Mouse (Mus musculus): ENCODE measurements at regions not wholly inside any gene's neighbourhood (a gene's known extent, or its start where the extent isn't known, plus 50 kb on each side); places are given as distances from the start of the nearest gene placed in this dataset.

DNA sequence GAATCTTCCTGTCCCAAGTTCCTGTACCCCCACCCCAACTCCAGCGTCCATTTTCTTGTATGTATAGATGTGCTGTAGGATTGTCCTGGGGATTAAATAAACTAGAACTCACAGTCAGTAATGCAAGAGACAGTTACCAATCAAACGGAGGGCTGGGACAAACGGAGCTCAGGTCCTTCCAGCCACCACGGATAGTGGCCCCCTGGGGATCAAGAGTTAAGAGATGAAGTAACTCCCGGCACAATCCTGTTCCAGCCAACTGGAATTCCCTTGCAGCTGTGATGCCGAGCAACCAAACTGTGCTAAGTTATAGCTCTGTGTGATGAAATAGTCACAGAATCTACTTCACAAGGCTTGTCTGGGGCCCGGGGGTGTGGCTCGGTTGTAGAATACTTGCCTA lies 67.4 kb upstream of the Cpsf6 start:
- Histone ChIP-seq H3K27ac (ENCODE audit: low read depth) (no peak overlapping the region), H3K4me3 (ENCODE audit: low read depth, low read length) (no peak overlapping the region), H3K9me3 (ENCODE audit: control insufficient read depth, low read length) (no peaks in the 10 kb centered on the region), H3K36me3 (ENCODE audit: control insufficient read depth, insufficient read depth, low read length) (no peaks in the 10 kb centered on the region), H3K4me1 (replicated peaks; ENCODE audit: control insufficient read depth, insufficient read depth, low read length) (no peaks in the 10 kb centered on the region), H3K4me2 (ENCODE audit: low read length) (no peak overlapping the region), H3K9ac (ENCODE audit: low read length) (no peak overlapping the region), H3K27me3 (replicated peaks; ENCODE audit: control insufficient read depth, insufficient read depth, low read length) (no peaks in the 10 kb centered on the region)
- DNase-seq (ENCODE audit: low spot score) (no peak), ATAC-seq (replicated peaks; ENCODE audit: low FRiP score, low TSS enrichment, low read depth) (no peak)
- WGBS = 77% methylated on average over 8 of the region's 8 CpGs

DNA sequence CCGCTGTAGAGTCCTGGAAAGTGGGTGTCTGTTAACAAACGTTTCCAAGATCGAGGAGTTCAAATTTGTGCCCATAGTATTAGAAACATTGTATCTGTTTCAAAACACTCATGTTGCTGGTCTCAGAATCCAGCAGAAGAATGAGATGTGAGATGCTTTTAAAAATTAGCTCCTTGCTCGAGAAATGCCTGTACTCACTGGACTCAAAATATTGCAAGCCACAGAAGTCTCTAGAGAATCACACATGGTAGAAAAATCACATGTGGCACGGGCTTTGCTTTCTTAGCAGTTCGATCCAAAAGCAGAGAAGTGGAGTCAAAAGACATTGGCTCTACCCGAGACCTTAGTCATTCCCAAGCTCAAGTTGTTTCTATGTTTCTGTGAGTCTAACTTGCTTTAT lies 67.0 kb upstream of the Cpsf6 start:
- no peak overlapping the region for H3K4me3 ChIP-seq (ENCODE audit: low read depth, low read length)
- H3K9ac ChIP-seq (ENCODE audit: low read length) = no peak overlapping the region
- DNase-seq (ENCODE audit: low spot score) (no peak), ATAC-seq (replicated peaks; ENCODE audit: low FRiP score, low TSS enrichment, low read depth) (no peak)
- no peak overlapping the region for H3K4me2 ChIP-seq (ENCODE audit: low read length)
- no peaks in the 10 kb centered on the region for H3K36me3 ChIP-seq (ENCODE audit: control insufficient read depth, insufficient read depth, low read length)
- no peaks in the 10 kb centered on the region for H3K27me3 ChIP-seq (replicated peaks; ENCODE audit: control insufficient read depth, insufficient read depth, low read length)
- 85% methylated on average over 7 of the region's 7 CpGs for WGBS
- H3K27ac ChIP-seq (ENCODE audit: low read depth) = no peak overlapping the region
- no peaks in the 10 kb centered on the region for H3K9me3 ChIP-seq (ENCODE audit: control insufficient read depth, low read length)
- H3K4me1 ChIP-seq (replicated peaks; ENCODE audit: control insufficient read depth, insufficient read depth, low read length) = no peaks in the 10 kb centered on the region

DNA sequence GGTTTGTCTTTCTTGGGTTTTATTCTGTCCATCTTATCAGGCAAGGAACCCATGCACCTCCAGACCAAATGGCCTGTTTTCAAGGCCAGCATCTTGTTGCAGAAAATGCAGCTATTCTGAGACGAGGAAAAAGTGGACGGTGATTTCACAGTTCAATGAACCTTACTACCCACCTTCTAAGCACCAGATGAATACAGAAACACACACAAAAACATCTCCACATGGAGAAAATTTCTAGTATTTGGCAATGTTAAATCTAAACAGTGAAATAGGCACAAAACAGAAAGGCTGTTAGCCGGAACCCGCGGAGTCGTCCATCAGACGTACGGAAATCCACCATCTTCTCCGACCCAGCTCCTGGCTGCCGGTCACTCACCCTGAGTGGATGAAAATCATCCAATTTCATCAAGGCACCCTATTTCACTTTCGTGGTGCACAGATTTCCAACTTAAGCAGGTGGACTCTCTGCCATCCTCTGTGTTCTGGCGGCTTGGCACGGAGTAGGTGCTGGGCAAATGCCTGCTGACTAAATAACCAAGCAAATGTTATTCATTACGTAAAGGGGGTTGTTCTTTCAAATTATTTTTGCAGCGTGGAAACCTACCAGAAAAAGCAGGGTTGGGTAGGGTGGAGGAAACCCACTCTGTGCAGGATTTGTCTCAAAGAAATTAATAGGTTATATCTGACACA lies 66.1 kb upstream of the Cpsf6 start:
- Histone ChIP-seq H3K4me1 (replicated peaks; ENCODE audit: control insufficient read depth, insufficient read depth, low read length) (no peaks in the 10 kb centered on the region), H3K4me2 (ENCODE audit: low read length) (no peak overlapping the region), H3K27ac (ENCODE audit: low read depth) (no peak overlapping the region), H3K9ac (ENCODE audit: low read length) (no peak overlapping the region), H3K27me3 (replicated peaks; ENCODE audit: control insufficient read depth, insufficient read depth, low read length) (no peaks in the 10 kb centered on the region), H3K9me3 (ENCODE audit: control insufficient read depth, low read length) (no peaks in the 10 kb centered on the region), H3K36me3 (ENCODE audit: control insufficient read depth, insufficient read depth, low read length) (no peaks in the 10 kb centered on the region), H3K4me3 (ENCODE audit: low read depth, low read length) (no peak overlapping the region)
- DNase-seq (ENCODE audit: low spot score) = no peak
- 92% methylated on average over 15 of the region's 15 CpGs for WGBS
- no peak for ATAC-seq (replicated peaks; ENCODE audit: low FRiP score, low TSS enrichment, low read depth)

DNA sequence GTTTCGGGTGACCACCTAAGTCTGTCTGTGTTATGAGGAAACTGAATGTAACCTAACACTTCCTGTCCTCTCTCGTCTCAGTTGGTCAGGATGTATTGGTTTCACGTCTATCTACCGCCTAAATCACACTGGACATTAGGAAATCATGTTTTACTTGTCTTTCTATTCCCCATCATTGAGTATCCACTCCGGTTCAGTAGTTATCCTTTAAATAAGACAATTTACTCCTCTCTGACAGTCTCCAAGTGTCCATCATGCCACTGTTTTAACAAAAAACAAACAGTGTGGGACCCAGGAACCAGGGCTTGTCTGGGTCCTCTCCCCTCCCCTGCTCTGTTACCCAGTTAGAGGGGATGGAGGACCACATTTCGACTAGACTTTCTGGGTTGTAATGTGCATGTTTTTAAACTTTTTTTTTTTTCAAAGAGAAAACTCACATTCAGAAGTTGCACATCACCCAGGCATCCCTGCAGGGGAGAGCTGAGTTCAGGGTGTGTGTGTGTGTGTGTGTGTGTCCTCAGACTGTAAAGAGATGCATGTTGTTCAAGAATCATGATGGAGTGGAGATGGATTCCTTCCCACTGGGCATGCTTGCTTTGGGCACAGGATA lies 65.5 kb upstream of the Cpsf6 start:
- no peak overlapping the region for H3K27ac ChIP-seq (ENCODE audit: low read depth)
- no peak overlapping the region for H3K4me2 ChIP-seq (ENCODE audit: low read length)
- WGBS = 41% methylated on average over 6 of the region's 6 CpGs

DNA sequence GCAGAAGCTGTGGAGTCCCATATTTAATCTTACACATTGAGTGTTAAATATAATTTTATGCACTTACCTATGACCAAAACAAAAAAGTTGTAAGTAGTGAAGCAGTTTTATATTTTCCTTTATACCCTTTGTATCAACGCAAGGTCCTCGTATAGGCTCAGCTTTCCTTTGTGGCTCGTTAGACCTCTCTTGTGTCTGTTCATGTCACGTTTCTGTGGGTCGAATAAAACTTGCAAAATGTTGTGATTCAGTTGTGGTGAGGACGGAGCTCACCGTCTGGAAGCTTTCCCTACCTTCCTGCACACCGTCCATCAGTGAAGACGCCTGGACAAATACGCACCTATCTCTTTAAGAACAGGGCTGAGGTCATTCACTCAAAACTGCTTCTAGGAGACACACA lies 64.9 kb upstream of the Cpsf6 start:
- 76% methylated on average over 10 of the region's 10 CpGs for WGBS
- H3K4me3 ChIP-seq (ENCODE audit: low read depth, low read length) = no peak overlapping the region
- H3K9me3 ChIP-seq (ENCODE audit: control insufficient read depth, low read length) = no peaks in the 10 kb centered on the region
- no peaks in the 10 kb centered on the region for H3K27me3 ChIP-seq (replicated peaks; ENCODE audit: control insufficient read depth, insufficient read depth, low read length)
- H3K4me1 ChIP-seq (replicated peaks; ENCODE audit: control insufficient read depth, insufficient read depth, low read length) = no peaks in the 10 kb centered on the region
- DNase-seq (ENCODE audit: low spot score) (no peak), ATAC-seq (replicated peaks; ENCODE audit: low FRiP score, low TSS enrichment, low read depth) (no peak)
- H3K4me2 ChIP-seq (ENCODE audit: low read length) = no peak overlapping the region
- H3K36me3 ChIP-seq (ENCODE audit: control insufficient read depth, insufficient read depth, low read length) = no peaks in the 10 kb centered on the region
- H3K9ac ChIP-seq (ENCODE audit: low read length) = no peak overlapping the region
- no peak overlapping the region for H3K27ac ChIP-seq (ENCODE audit: low read depth)

More for the DNA sequence above, 65.5 kb upstream of the Cpsf6 start:
- no peaks in the 10 kb centered on the region for H3K36me3 ChIP-seq (ENCODE audit: control insufficient read depth, insufficient read depth, low read length)
- H3K27me3 ChIP-seq (replicated peaks; ENCODE audit: control insufficient read depth, insufficient read depth, low read length) = no peaks in the 10 kb centered on the region
- H3K4me1 ChIP-seq (replicated peaks; ENCODE audit: control insufficient read depth, insufficient read depth, low read length) = no peaks in the 10 kb centered on the region
- no peak for ATAC-seq (replicated peaks; ENCODE audit: low FRiP score, low TSS enrichment, low read depth)
- H3K9ac ChIP-seq (ENCODE audit: low read length) = no peak overlapping the region
- no peaks in the 10 kb centered on the region for H3K9me3 ChIP-seq (ENCODE audit: control insufficient read depth, low read length)
- H3K4me3 ChIP-seq (ENCODE audit: low read depth, low read length) = no peak overlapping the region
- DNase-seq (ENCODE audit: low spot score) = no peak

DNA sequence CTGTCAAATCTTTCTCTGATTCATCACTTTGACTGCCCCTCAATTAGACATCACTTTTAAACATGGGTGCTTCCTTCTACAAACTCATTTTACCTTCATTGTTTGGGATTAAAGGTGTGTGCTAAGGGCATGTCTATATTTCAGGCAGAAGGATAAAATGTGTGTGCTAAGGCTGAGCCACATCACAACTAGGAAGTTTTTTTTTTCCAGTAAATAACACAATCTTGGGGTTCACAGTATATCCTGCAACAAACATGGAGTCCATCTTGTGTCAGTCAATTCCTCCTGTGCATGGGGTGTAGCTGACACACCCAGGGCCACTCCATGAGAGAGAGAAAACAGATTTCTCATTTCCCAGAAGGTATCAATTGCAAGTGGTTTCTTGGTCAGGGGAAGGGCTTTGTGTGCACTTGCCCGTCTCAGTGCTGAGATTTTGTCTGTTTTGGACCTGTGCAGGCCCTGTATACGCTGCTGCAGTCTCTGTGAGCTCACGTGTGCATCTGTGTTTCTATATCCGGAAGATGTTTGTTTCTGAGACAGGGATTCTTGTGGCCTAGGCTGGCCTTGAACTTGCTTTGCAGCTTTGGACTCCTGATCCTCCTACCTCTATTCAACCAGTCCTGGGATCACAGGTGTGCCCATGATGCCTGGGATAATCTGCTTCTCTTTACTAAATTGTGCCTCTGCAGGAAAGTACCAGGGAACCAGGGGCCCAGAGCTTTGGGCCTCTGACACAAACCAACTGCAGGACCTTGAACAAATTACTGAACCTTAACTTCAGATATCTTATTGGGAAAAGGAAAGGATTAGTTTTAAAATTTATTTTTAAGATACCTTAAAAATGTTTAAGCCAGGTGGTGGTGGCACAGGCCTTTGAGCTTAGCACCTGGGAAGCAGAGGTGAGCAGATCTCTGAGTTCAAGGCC lies 63.9 kb upstream of the Cpsf6 start:
- Histone ChIP-seq H3K27me3 (replicated peaks; ENCODE audit: control insufficient read depth, insufficient read depth, low read length) (no peaks in the 10 kb centered on the region), H3K9ac (ENCODE audit: low read length) (no peak overlapping the region), H3K4me1 (replicated peaks; ENCODE audit: control insufficient read depth, insufficient read depth, low read length) (no peaks in the 10 kb centered on the region), H3K4me2 (ENCODE audit: low read length) (no peak overlapping the region), H3K4me3 (ENCODE audit: low read depth, low read length) (no peak overlapping the region), H3K27ac (ENCODE audit: low read depth) (no peak overlapping the region), H3K36me3 (ENCODE audit: control insufficient read depth, insufficient read depth, low read length) (no peaks in the 10 kb centered on the region), H3K9me3 (ENCODE audit: control insufficient read depth, low read length) (no peaks in the 10 kb centered on the region)
- ATAC-seq (replicated peaks; ENCODE audit: low FRiP score, low TSS enrichment, low read depth) (no peak), DNase-seq (ENCODE audit: low spot score) (no peak)
- WGBS = 93% methylated on average over 4 of the region's 4 CpGs

DNA sequence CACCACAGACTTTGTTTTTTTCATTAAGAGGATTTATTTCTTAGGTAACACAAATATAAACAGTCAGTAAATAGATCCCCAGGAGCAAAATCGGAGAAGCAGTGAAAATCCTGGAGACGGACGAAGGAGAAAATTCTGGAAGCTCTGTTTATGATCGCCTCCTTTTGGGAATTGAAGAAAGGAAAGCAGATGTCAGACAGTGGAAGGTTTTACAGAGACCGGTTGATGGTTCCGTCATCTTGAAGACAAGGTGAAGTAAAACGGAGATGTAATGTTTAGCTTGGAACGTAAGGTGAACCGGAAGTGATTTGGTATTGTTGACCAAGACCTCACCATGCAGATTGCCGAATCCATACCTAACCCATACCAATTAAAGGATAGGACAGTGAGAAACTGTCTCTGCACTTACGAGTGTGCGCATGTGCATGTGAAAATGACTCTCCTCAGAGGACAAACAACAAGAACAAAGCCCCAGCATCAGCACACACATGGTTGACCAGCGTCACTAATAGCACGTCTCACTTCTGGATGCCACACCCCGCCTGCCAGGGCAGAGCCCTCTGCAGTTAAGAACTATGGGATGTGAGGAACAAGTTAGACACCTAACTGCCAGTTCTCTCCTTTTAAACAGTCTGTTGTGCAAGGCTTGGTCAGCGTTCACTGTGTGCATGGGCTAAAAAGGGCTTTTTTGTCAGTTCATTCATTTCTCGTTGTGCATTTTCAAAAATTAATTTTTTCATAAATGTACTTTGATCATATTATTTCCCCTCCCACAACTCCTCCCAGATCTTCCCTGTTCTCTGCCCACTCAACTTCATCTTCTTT lies 62.4 kb upstream of the Cpsf6 start:
- H3K9me3 ChIP-seq (ENCODE audit: control insufficient read depth, low read length) = no peaks in the 10 kb centered on the region
- DNase-seq (ENCODE audit: low spot score) = no peak
- no peak overlapping the region for H3K9ac ChIP-seq (ENCODE audit: low read length)
- WGBS = 89% methylated on average over 17 of the region's 17 CpGs
- H3K27me3 ChIP-seq (replicated peaks; ENCODE audit: control insufficient read depth, insufficient read depth, low read length) = no peaks in the 10 kb centered on the region
- no peaks in the 10 kb centered on the region for H3K36me3 ChIP-seq (ENCODE audit: control insufficient read depth, insufficient read depth, low read length)
- H3K4me1 ChIP-seq (replicated peaks; ENCODE audit: control insufficient read depth, insufficient read depth, low read length) = no peaks in the 10 kb centered on the region
- H3K4me2 ChIP-seq (ENCODE audit: low read length) = no peak overlapping the region
- H3K4me3 ChIP-seq (ENCODE audit: low read depth, low read length) = no peak overlapping the region
- ATAC-seq (replicated peaks; ENCODE audit: low FRiP score, low TSS enrichment, low read depth) = no peak
- no peak overlapping the region for H3K27ac ChIP-seq (ENCODE audit: low read depth)

Data from intestine, embryonic 14.5 days (tissue).